Mouse (Mus musculus): ENCODE data around the gene Cacng8.

GRCm38 (mm10) chr7:3370407-3370806, 20.1 kb upstream of the Cacng8 start:
- TF ChIP-seq CTCF (IDR thresholded peaks at IDR 0.05; ENCODE audit: borderline replicate concordance, insufficient read depth, low read length), result no peak
- TF ChIP-seq POLR2A (IDR thresholded peaks at IDR 0.05; ENCODE audit: low read depth, low read length), result no peak

Measured in embryonic fibroblast, embryonic 13.5 days (primary cell).